7 mouse cellular contexts compared by ENCODE assay signal in genomic region chr6:128438871-128439341, GRCm38 (mm10). TPM values are rescaled to one million over a fixed set of nuclear protein-coding genes. Genes with fewer than 3 reads are reported as not detected.
DNase-seq lines count a peak whose midpoint lies in the region; ATAC-seq and TF ChIP-seq lines count a peak whose summit lies in the region.

No protein-coding gene starts in this region.

- no peak; the same call in 1 of the 2 replicates for TF ChIP-seq POLR2A in embryonic fibroblast, embryonic 13.5 days (IDR thresholded peaks at IDR 0.05; ENCODE audit: low read depth, low read length)

- H3K36me3 ChIP-seq in intestine, embryonic 16.5 days (ENCODE audit: control insufficient read depth, insufficient read depth, low read length): peaks cover 19% of the 10 kb centered on the region

- DNase-seq in thymus, adult 18-20 months: peak; percentile 26 to 38
- no peak for DNase-seq in thymus, postnatal 0 days (ENCODE audit: low spot score)
- DNase-seq in lung, postnatal 36 days: peak; percentile 21
- no peak for DNase-seq in adipocyte (ENCODE audit: low spot score)

- H3K9ac ChIP-seq in intestine, embryonic 16.5 days (ENCODE audit: low read depth, low read length): peak overlapping the region; percentile 99

- H3K4me2 ChIP-seq in intestine, embryonic 16.5 days (ENCODE audit: low read depth, low read length): peak overlapping the region; percentile 79

- H3K27ac ChIP-seq in embryonic fibroblast, embryonic 13.5 days (ENCODE audit: insufficient read depth, low read length): no peak overlapping the region
- peak overlapping the region; percentile 42 for H3K27ac ChIP-seq in intestine, embryonic 16.5 days (ENCODE audit: low read length)

- no peaks in the 10 kb centered on the region for H3K27me3 ChIP-seq in intestine, embryonic 16.5 days (replicated peaks; ENCODE audit: control insufficient read depth, insufficient read depth, low read length)

- no peaks in the 10 kb centered on the region for H3K9me3 ChIP-seq in intestine, embryonic 16.5 days (ENCODE audit: control insufficient read depth, low read length)

- no peak for TF ChIP-seq CTCF in embryonic fibroblast, embryonic 13.5 days (IDR thresholded peaks at IDR 0.05; ENCODE audit: borderline replicate concordance, insufficient read depth, low read length)

- 19% methylated on average over 18 of the region's 18 CpGs for WGBS in intestine, embryonic 16.5 days

- H3K4me3 ChIP-seq in embryonic fibroblast, embryonic 13.5 days (ENCODE audit: insufficient read depth, low read length): peak overlapping the region; percentile 26
- H3K4me3 ChIP-seq in intestine, embryonic 16.5 days (ENCODE audit: low read length): peak overlapping the region; percentile 99

- H3K4me1 ChIP-seq in embryonic fibroblast, embryonic 13.5 days (ENCODE audit: control insufficient read depth, insufficient read depth, low read length): peaks cover 3% of the 10 kb centered on the region; the same call in 1 of the 2 replicates
- H3K4me1 ChIP-seq in intestine, embryonic 16.5 days (ENCODE audit: control insufficient read depth, insufficient read depth, low read length): peaks cover 17% of the 10 kb centered on the region

- ATAC-seq in intestine, embryonic 16.5 days: peak; percentile 51
- no peak; the same call in 1 of the 2 replicates for ATAC-seq in granulocyte monocyte progenitor cell, adult 5-6 weeks (replicated peaks; ENCODE audit: poor library complexity, severe bottlenecking)

RNA-seq across cellular contexts. Expression of gene Fkbp4, which starts 0.4 kb away (rescaled TPM):
- polyA plus RNA-seq in thymus, postnatal 0 days (2015; fragmentation: Nextera tagmentation; extraction: Ambion mirVana): 213 and 261 TPM in 2 replicates
- polyA plus RNA-seq in embryonic fibroblast, embryonic 13.5 days (2011; ENCODE audit: insufficient read length, low read depth, missing spikeins): 79.9 and 102 TPM in 2 replicates
- 461 and 516 TPM in 2 replicates for polyA plus RNA-seq in intestine, embryonic 16.5 days (2015; fragmentation: Nextera tagmentation; extraction: Ambion mirVana)
- 216 and 249 TPM in 2 replicates for total RNA-seq in granulocyte monocyte progenitor cell, adult 5-6 weeks (2014; fragmentation: Nextera tagmentation)
- 331 and 365 TPM in 2 replicates for total RNA-seq in granulocyte monocyte progenitor cell, adult 5-6 weeks (2017)

RNA-seq across cellular contexts. Expression of gene Itfg2, which starts 14.2 kb away (rescaled TPM):
- polyA plus RNA-seq in thymus, postnatal 0 days (2015; fragmentation: Nextera tagmentation; extraction: Ambion mirVana): 20.2 and 23.0 TPM in 2 replicates
- polyA plus RNA-seq in embryonic fibroblast, embryonic 13.5 days (2011; ENCODE audit: insufficient read length, low read depth, missing spikeins): 12.1 and 15.2 TPM in 2 replicates
- 26.1 and 26.6 TPM in 2 replicates for polyA plus RNA-seq in intestine, embryonic 16.5 days (2015; fragmentation: Nextera tagmentation; extraction: Ambion mirVana)
- 9.9 and 75.9 TPM in 2 replicates for total RNA-seq in granulocyte monocyte progenitor cell, adult 5-6 weeks (2014; fragmentation: Nextera tagmentation)
- total RNA-seq in granulocyte monocyte progenitor cell, adult 5-6 weeks (2017): 23.5 and 33.3 TPM in 2 replicates

RNA-seq across cellular contexts. Expression of gene Nrip2, which starts 39.8 kb away (rescaled TPM):
- polyA plus RNA-seq in thymus, postnatal 0 days (2015; fragmentation: Nextera tagmentation; extraction: Ambion mirVana): 4.8 and 5.6 TPM in 2 replicates
- 3.5 and 9.1 TPM in 2 replicates for polyA plus RNA-seq in embryonic fibroblast, embryonic 13.5 days (2011; ENCODE audit: insufficient read length, low read depth, missing spikeins)
- polyA plus RNA-seq in intestine, embryonic 16.5 days (2015; fragmentation: Nextera tagmentation; extraction: Ambion mirVana): 5.3 and 5.7 TPM in 2 replicates
- total RNA-seq in granulocyte monocyte progenitor cell, adult 5-6 weeks (2014; fragmentation: Nextera tagmentation): not detected in 2 replicates
- total RNA-seq in granulocyte monocyte progenitor cell, adult 5-6 weeks (2017): not detected in 2 replicates

Comparison
In these comparisons a context has a peak if more than half of its experiments do, and no peak if none do; other contexts are left out.
1. DNase-seq: peak in thymus, adult 18-20 months (2 of 2) and lung, postnatal 36 days (single experiment); none in thymus, postnatal 0 days (single experiment) and adipocyte (single experiment).